Comparison of ENCODE assay signal across 23 mouse cellular contexts in the genomic region with DNA sequence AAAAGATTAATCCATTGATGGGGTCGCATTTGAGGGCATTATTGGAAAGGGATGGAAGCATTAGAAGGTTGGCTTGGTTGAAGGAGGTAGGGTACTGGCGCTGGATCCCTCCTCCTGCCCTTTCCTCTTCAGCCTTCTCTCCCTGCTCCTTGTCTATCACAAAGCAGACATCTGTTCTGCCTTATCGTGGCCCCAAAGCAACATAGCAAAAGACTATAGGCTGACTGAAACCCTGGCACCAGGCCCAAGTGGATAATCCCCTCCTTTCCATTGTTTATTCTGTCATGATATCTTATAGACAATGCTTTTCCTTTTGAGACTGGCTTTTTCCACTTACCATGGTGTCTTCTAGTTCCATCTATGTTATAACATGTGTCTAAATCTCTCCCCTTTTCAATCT. TPM values are rescaled to one million over a fixed set of nuclear protein-coding genes. Genes with fewer than 3 reads are reported as not detected.
"Had no signal": no experiment of that assay in that cellular context is flagged by ENCODE, and none has a peak within 500 bp of the region (broad histone marks: within the 10 kb centered on the region; RNA-seq: fewer than 3 reads in every experiment).

No protein-coding gene starts in this region.

- H3K4me3 ChIP-seq: intestine, embryonic 15.5 days; kidney, embryonic 15.5 days; left cerebral cortex, adult 2 months; liver, embryonic 13.5 days; midbrain, embryonic 12.5 days; stomach, embryonic 15.5 days had no signal

- DNase-seq: kidney, adult 11 months; kidney, adult 8-10 months; kidney, postnatal 10 days; kidney, postnatal 36 days; layer of hippocampus, postnatal 36 days; liver, embryonic 13.5 days; lung, adult 2 months; right cerebral cortex, postnatal 25 days; spleen, adult 18-20 months; thymus, postnatal 25 days had no signal

- ATAC-seq: intestine, embryonic 15.5 days; lung, postnatal 0 days had no signal

- H3K4me1 ChIP-seq: kidney, embryonic 15.5 days; liver, embryonic 13.5 days; midbrain, embryonic 12.5 days had no signal

- H3K27me3 ChIP-seq: intestine, embryonic 15.5 days; kidney, embryonic 15.5 days; midbrain, embryonic 12.5 days; stomach, embryonic 15.5 days had no signal

- H3K9me3 ChIP-seq: intestine, embryonic 15.5 days; kidney, embryonic 15.5 days; liver, embryonic 13.5 days; midbrain, embryonic 12.5 days; stomach, embryonic 15.5 days had no signal

- H3K27ac ChIP-seq: intestine, embryonic 15.5 days; kidney, embryonic 15.5 days; liver, embryonic 13.5 days; midbrain, embryonic 12.5 days; stomach, embryonic 15.5 days had no signal

- H3K4me2 ChIP-seq: intestine, embryonic 15.5 days; kidney, embryonic 15.5 days; liver, embryonic 13.5 days; midbrain, embryonic 12.5 days; stomach, embryonic 15.5 days had no signal

- H3K36me3 ChIP-seq: intestine, embryonic 15.5 days; kidney, embryonic 15.5 days; liver, embryonic 13.5 days; midbrain, embryonic 12.5 days; stomach, embryonic 15.5 days had no signal

- H3K9ac ChIP-seq: intestine, embryonic 15.5 days; kidney, embryonic 15.5 days; liver, embryonic 13.5 days; midbrain, embryonic 12.5 days; stomach, embryonic 15.5 days had no signal

RNA-seq across cellular contexts. Expression of a gene that starts 2.5 kb away (rescaled TPM):
- total RNA-seq: midbrain, postnatal 0 days had no signal
- polyA plus RNA-seq: liver, embryonic 13.5 days had no signal

RNA-seq across cellular contexts. Expression of a gene that starts 10.4 kb away (rescaled TPM):
- total RNA-seq: layer of hippocampus, postnatal 10 days; layer of hippocampus, postnatal 36 days; left cerebral cortex, adult 2 months; midbrain, postnatal 0 days had no signal
- polyA plus RNA-seq: intestine, embryonic 15.5 days; kidney, embryonic 15.5 days; limb, embryonic 11.5 days; liver, embryonic 13.5 days; liver, embryonic 16.5 days; lung, postnatal 0 days; midbrain, embryonic 12.5 days; midbrain, postnatal 0 days; neural tube, embryonic 11.5 days; neural tube, embryonic 14.5 days; thymus, postnatal 0 days had no signal
